Comparison of ENCODE assay signal across 7 mouse cellular contexts in the genomic region with DNA sequence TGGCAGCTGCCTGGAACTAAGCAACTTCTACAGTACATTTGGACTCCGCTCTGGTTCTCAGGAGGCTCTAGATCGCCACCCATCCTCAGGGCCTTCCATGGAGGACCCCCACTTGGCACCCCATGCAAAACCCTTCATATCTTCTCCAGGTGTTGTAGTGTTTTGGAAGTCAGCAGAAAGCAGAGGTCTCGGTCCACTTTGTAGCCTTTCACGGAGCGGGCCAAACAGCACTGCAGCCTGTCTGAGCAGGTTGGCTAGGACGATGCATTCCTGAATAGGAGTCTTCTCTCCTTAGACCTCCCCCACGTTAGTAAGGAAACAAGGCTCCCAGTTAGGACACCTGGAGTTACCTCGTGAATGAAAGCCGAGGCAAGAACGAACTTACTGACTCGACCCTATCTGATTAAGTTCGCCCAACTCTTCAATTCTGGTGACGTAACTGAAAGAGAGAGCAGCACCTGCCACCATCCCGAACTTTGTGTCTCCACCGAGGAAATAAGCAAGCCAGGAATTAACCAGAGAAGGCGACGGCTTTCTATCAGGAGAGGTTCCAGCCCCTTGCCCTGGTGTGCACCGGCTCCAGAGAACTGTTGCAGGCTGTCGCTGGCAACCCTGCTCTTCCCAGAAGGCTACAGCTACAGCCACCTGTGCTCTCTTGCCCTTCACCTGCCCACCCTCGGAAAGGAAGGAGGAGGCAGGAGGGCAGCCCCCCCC. TPM values are rescaled to one million over a fixed set of nuclear protein-coding genes. Genes with fewer than 3 reads are reported as not detected.
DNase-seq lines count a peak whose midpoint lies in the region; ATAC-seq and TF ChIP-seq lines count a peak whose summit lies in the region.

No protein-coding gene starts in this region.

- no peak for ATAC-seq in lung, postnatal 0 days
- no peak for ATAC-seq in embryonic facial prominence, embryonic 11.5 days (replicated peaks; ENCODE audit: insufficient number of reproducible peaks, low FRiP score, low TSS enrichment, low read depth)
- ATAC-seq in limb, embryonic 11.5 days (ENCODE audit: insufficient number of reproducible peaks, low FRiP score, low TSS enrichment, low read depth): no peak
- no peak for ATAC-seq in stomach, embryonic 14.5 days (ENCODE audit: insufficient number of reproducible peaks, insufficient read depth, low FRiP score, low read depth)
- no peak for ATAC-seq in erythroid progenitor cell, adult 5-6 weeks (replicated peaks; ENCODE audit: low FRiP score, poor library complexity, severe bottlenecking)

- peak overlapping the region; percentile 80 for H3K4me3 ChIP-seq in lung, postnatal 0 days (ENCODE audit: low read depth, low read length)
- peak overlapping the region; percentile 81 for H3K4me3 ChIP-seq in embryonic facial prominence, embryonic 11.5 days (ENCODE audit: low read depth, low read length)
- H3K4me3 ChIP-seq in limb, embryonic 11.5 days (ENCODE audit: low read depth, low read length): peak overlapping the region; percentile 66
- peak overlapping the region; percentile 78 for H3K4me3 ChIP-seq in stomach, embryonic 14.5 days (ENCODE audit: low read depth, low read length)

- H3K27me3 ChIP-seq in lung, postnatal 0 days (replicated peaks; ENCODE audit: insufficient read depth, low read length): no peaks in the 10 kb centered on the region
- H3K27me3 ChIP-seq in embryonic facial prominence, embryonic 11.5 days (ENCODE audit: control insufficient read depth, insufficient read depth, low read length): peaks cover 7% of the 10 kb centered on the region; the same call in 1 of the 2 replicates
- H3K27me3 ChIP-seq in limb, embryonic 11.5 days (ENCODE audit: control insufficient read depth, insufficient read depth, low read length): 0 out of 2 replicates have a peak, but pooled peaks cover 2% of the 10 kb centered on the region
- peaks cover 3% of the 10 kb centered on the region; the same call in 1 of the 2 replicates for H3K27me3 ChIP-seq in stomach, embryonic 14.5 days (ENCODE audit: control insufficient read depth, insufficient read depth, low read length)

- peak overlapping the region; percentile 95 for H3K4me2 ChIP-seq in lung, postnatal 0 days (replicated peaks; ENCODE audit: low read depth, low read length)
- peak overlapping the region; percentile 87 for H3K4me2 ChIP-seq in embryonic facial prominence, embryonic 11.5 days (ENCODE audit: low read depth, low read length)
- H3K4me2 ChIP-seq in limb, embryonic 11.5 days (ENCODE audit: low read depth, severe bottlenecking): peak overlapping the region; percentile 70
- peak overlapping the region; percentile 82 for H3K4me2 ChIP-seq in stomach, embryonic 14.5 days (replicated peaks; ENCODE audit: low read depth, low read length)

- H3K9ac ChIP-seq in lung, postnatal 0 days (replicated peaks; ENCODE audit: low read depth): no peak overlapping the region
- peak overlapping the region; percentile 73 for H3K9ac ChIP-seq in embryonic facial prominence, embryonic 11.5 days (replicated peaks; ENCODE audit: low read length)
- no peak overlapping the region for H3K9ac ChIP-seq in limb, embryonic 11.5 days (ENCODE audit: low read length)
- H3K9ac ChIP-seq in stomach, embryonic 14.5 days (replicated peaks; ENCODE audit: low read depth, low read length): 0 out of 2 replicates have a peak overlapping the region, but pooled peaks have one; percentile 58

- WGBS in lung, postnatal 0 days: 35% methylated on average over 20 of the region's 20 CpGs
- 17% methylated on average over 20 of the region's 20 CpGs for WGBS in embryonic facial prominence, embryonic 11.5 days
- WGBS in limb, embryonic 11.5 days: 19% methylated on average over 20 of the region's 20 CpGs
- WGBS in stomach, embryonic 14.5 days: 18% methylated on average over 20 of the region's 20 CpGs

- H3K27ac ChIP-seq in lung, postnatal 0 days (ENCODE audit: low read length): no peak overlapping the region
- H3K27ac ChIP-seq in embryonic facial prominence, embryonic 11.5 days (replicated peaks; ENCODE audit: low read depth, low read length): no peak overlapping the region
- H3K27ac ChIP-seq in limb, embryonic 11.5 days (replicated peaks; ENCODE audit: low read depth, low read length): no peak overlapping the region
- no peak overlapping the region for H3K27ac ChIP-seq in stomach, embryonic 14.5 days (ENCODE audit: low read length)

- no peak for TF ChIP-seq EP300 in lung, postnatal 0 days (IDR thresholded peaks at IDR 0.05)

- no peak for DNase-seq in lung, postnatal 0 days (ENCODE audit: low spot score)
- DNase-seq in lung, postnatal 25 days (ENCODE audit: low spot score): no peak
- no peak for DNase-seq in embryonic facial prominence, embryonic 11.5 days (ENCODE audit: low spot score)
- DNase-seq in limb, embryonic 11.5 days (ENCODE audit: low spot score): peak; percentile 37
- no peak for DNase-seq in thymus, postnatal 14 days

- H3K36me3 ChIP-seq in lung, postnatal 0 days (ENCODE audit: insufficient read depth, low read length): no peaks in the 10 kb centered on the region
- H3K36me3 ChIP-seq in embryonic facial prominence, embryonic 11.5 days (replicated peaks; ENCODE audit: control insufficient read depth, insufficient read depth, low read depth, low read length): no peaks in the 10 kb centered on the region
- H3K36me3 ChIP-seq in limb, embryonic 11.5 days (ENCODE audit: control insufficient read depth, insufficient read depth, low read length): no peaks in the 10 kb centered on the region
- H3K36me3 ChIP-seq in stomach, embryonic 14.5 days (ENCODE audit: control insufficient read depth, insufficient read depth, low read length): no peaks in the 10 kb centered on the region

- H3K4me1 ChIP-seq in lung, postnatal 0 days (ENCODE audit: insufficient read depth, low read depth, low read length): peaks cover 4% of the 10 kb centered on the region; the same call in 1 of the 2 replicates
- peaks cover 5% of the 10 kb centered on the region for H3K4me1 ChIP-seq in embryonic facial prominence, embryonic 11.5 days (ENCODE audit: control insufficient read depth, insufficient read depth, low read length)
- peaks cover 9% of the 10 kb centered on the region; the same call in 1 of the 2 replicates for H3K4me1 ChIP-seq in limb, embryonic 11.5 days (ENCODE audit: control insufficient read depth, insufficient read depth, low read length)
- peaks cover 10% of the 10 kb centered on the region; the same call in 1 of the 2 replicates for H3K4me1 ChIP-seq in stomach, embryonic 14.5 days (ENCODE audit: control insufficient read depth, insufficient read depth, low read length)

- no peaks in the 10 kb centered on the region for H3K9me3 ChIP-seq in lung, postnatal 0 days (ENCODE audit: low read length)
- H3K9me3 ChIP-seq in embryonic facial prominence, embryonic 11.5 days (replicated peaks; ENCODE audit: control insufficient read depth, low read length): no peaks in the 10 kb centered on the region
- H3K9me3 ChIP-seq in limb, embryonic 11.5 days (ENCODE audit: control insufficient read depth, low read length): no peaks in the 10 kb centered on the region
- H3K9me3 ChIP-seq in stomach, embryonic 14.5 days (ENCODE audit: control insufficient read depth, low read depth, low read length): no peaks in the 10 kb centered on the region

- no peak for TF ChIP-seq CTCF in lung, postnatal 0 days (IDR thresholded peaks at IDR 0.05)

RNA-seq across cellular contexts. Expression of a gene that starts 5.3 kb away (rescaled TPM):
- polyA plus RNA-seq in lung, postnatal 0 days (2015; fragmentation: Nextera tagmentation; extraction: Ambion mirVana): 4.1 and 4.8 TPM in 2 replicates
- polyA plus RNA-seq in embryonic facial prominence, embryonic 11.5 days (2014; fragmentation: Nextera tagmentation; extraction: Ambion mirVana): 12.1 and 12.5 TPM in 2 replicates
- polyA plus RNA-seq in limb, embryonic 11.5 days (2014; fragmentation: Nextera tagmentation; extraction: Ambion mirVana): 6.6 and 8.2 TPM in 2 replicates
- 3.4 and 3.7 TPM in 2 replicates for polyA plus RNA-seq in stomach, embryonic 14.5 days (2014; fragmentation: Nextera tagmentation; extraction: Ambion mirVana)
- total RNA-seq in erythroid progenitor cell, adult 5-6 weeks (2015; ENCODE audit: low replicate concordance): 3.4 and 6.1 TPM in 2 replicates
- 1.8 and 11.4 TPM in 2 replicates for total RNA-seq in erythroid progenitor cell, adult 5-6 weeks (2017; ENCODE audit: low replicate concordance)

Comparison
In these comparisons a context has a peak if more than half of its experiments do, and no peak if none do; other contexts are left out.
1. H3K9ac ChIP-seq: peak in embryonic facial prominence, embryonic 11.5 days (single experiment) and stomach, embryonic 14.5 days (single experiment); none in lung, postnatal 0 days (single experiment) and limb, embryonic 11.5 days (single experiment).
2. Peak in every context shown above with its lines, with median percentiles within 50 percentile points of each other: H3K4me2 ChIP-seq and H3K4me3 ChIP-seq.